Mouse (Mus musculus): ENCODE measurements at regions not wholly inside any gene's neighbourhood (a gene's known extent, or its start where the extent isn't known, plus 50 kb on each side); places are given as distances from the start of the nearest gene placed in this dataset.

DNA sequence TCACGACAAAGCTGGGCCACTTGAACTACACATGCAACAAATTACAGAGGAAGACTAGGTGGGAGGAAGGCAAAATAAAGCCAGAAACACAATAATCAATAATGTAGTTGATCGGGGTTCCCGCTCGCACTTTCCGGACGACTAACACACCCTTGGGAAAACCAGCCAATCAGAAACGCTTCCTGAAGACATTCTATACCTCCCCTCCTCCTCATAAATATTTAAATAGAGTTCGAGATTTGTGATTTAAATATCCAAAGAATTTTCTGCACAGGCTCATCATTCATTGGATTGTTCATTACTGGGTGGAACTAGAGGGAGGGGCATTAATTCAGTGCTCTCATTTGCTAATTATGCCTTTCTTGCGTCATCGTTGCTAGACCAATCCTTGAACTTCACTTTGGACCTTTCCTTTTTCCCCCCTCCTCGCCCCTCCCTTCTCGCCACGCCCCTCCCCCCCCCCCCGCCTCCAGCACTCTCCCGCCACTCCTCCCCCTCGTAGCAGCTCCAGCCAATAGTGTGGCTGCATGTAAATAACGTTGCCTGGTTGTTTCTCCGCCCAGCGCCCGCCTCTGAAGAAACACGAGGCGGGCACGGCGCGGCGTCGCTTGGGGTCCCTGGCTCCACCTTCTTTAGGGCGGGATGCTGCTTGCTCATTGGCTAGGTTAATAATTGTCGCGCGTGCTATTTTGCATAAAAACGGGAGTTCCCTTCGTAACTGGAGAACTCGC, 254.2 kb upstream of the Nfe2l3 start:
- DNase-seq (ENCODE audit: low spot score in 2 of 2): peak; percentile 66 to 89

DNA sequence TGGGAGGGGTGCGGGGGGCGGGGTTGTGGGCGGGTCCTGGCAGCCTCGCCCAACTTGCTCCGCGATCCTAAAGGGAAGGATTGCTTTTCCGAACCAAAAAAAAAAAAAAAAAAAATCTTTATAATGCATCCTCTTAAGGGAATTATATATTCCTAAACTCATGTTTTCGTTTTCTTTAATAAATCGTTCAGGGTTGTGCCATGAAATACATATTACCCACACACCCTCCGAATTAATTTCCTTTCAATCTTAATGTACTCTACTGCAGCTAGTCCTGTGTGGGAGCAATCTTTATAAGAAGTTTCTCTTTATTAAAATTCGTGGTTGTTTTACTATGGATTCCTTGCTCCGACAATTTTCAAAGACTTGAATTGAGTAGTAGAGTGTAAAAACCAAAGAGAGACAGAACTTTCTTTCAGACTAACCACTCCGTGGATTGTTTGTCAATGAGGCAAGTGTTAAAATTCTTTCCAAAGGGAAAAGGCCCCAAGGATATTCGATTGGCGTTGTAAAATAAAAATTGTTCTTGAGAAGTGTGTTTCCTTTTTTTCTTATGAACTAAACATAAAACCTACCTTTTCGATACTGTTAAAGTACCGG, 253.6 kb upstream of the Nfe2l3 start:
- no peak for DNase-seq (ENCODE audit: low spot score in 2 of 2)

DNA sequence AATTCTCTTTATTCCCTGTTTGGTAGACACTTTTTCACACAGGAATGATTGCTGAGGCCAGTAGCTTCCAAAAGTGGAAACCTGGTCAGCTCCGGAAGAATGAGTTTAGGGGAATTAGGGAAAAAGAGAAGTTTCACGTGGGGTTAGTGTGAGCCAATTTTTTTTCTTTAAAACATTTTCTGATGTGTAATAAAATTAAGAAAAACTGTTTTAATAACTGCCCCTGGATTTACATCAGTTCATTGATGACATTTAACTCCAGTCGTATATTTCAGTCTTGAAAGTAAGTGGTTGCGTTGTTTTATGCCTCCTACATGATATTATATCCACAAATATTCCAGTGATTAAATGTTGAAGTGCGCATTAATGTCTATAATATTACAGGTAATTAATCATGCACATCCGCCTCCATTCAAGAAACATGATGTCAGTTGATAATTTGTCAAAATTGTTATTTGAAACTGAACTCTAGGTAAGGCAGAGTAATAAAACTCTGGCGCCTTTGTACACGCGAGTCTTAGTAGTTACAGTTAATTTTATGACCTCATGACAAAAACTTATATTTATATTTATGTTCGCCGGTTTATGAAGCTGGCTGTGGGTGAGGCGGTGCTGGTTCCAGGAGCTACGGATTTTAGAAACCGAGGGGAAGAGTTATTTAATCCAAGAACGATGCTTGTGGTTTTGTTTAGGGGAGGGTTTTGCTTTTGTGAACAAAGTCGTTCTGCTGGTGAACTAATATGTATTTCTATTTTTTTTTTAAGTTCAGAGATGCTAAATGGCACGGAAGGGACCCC, 252.5 kb upstream of the Nfe2l3 start:
- DNase-seq (ENCODE audit: low spot score in 2 of 2): no peak

DNA sequence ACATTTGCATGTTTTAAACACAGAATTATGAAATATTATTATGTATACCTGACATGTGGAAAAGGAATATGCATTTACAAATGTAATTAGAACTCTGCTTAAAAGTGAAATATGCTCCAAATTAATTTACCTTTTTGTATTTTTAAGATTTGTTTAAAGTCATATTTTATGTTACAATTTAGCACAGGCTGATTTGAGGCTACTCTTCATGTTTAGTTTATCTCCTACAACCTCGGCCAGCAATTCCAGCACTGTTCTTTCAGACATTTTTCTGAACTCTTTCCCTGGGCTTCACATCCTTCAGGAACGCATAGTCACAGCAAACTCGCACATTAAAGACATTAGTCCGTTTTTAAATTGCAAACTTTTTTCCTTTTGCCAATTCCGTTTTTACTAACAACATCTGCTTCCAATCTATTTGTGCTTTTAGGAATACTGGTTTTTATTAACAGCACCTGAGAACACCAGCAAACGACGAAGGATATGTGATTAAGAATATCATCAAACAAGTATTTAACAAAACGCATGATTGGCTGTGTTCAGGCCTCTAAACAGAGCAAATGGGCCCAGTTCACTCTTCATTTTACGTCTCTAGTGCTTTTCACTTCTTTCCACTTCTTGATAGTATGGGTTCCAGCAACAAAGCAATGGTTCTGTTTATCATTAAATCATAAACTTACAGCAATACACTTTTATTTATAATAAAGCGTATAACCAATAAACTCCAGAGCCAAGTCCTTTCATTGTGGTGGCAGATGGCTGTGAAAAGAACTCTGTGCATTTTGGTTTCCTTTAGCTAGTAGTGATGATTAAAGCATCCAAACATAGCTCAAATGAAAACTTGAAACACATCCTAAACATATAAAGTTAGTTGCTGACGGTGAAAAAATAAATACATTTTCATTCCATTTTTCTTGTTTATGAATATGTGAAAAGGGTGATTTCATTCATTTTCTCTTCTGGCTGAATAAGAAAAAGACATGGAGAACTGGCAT, 251.3 kb upstream of the Nfe2l3 start:
- DNase-seq (ENCODE audit: low spot score in 2 of 2): no peak

DNA sequence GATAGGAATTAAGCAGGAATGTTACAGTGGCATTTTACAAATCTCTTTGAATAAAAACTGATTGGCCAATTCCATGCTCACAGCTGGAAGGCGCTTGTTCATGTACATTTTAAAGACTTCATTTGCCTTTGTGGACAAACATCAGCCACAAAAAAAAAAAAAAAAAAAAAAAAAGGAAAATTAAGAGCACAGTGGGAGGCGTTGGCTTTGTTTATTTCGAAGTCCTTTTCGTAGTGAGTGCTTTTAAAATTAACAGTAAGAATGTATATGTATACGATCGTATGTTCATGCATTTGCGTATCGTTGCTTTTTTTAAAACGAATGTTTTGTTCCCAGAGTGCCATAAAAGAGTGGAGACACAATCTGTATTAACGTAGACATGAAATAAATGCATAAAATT, 250.6 kb upstream of the Nfe2l3 start:
- no peak for DNase-seq (ENCODE audit: low spot score in 2 of 2)

DNA sequence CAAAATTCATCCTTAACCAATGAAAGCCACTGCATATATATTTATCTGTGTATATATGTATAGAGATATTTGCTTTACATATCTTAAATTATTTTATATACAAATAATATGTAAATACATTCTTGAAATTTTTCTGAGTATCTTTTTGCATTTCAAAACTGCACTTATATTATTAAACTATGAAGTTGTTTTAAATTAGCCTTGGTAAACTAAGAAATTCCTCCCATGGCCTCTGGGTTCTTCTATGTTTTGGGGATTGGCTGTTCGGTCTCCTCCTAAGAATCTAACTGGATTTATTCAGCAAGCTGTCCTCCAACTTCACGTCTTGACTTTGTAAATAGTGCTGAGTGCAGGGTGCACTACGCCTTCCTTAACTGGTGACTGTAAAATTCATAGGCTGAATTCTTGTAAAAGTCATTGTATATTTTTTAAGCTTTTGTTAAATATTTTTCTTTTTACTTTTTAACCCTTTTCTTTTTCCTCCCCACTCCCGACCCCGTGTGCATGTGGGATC, 249.6 kb upstream of the Nfe2l3 start:
- no peak for DNase-seq (ENCODE audit: low spot score in 2 of 2)

DNA sequence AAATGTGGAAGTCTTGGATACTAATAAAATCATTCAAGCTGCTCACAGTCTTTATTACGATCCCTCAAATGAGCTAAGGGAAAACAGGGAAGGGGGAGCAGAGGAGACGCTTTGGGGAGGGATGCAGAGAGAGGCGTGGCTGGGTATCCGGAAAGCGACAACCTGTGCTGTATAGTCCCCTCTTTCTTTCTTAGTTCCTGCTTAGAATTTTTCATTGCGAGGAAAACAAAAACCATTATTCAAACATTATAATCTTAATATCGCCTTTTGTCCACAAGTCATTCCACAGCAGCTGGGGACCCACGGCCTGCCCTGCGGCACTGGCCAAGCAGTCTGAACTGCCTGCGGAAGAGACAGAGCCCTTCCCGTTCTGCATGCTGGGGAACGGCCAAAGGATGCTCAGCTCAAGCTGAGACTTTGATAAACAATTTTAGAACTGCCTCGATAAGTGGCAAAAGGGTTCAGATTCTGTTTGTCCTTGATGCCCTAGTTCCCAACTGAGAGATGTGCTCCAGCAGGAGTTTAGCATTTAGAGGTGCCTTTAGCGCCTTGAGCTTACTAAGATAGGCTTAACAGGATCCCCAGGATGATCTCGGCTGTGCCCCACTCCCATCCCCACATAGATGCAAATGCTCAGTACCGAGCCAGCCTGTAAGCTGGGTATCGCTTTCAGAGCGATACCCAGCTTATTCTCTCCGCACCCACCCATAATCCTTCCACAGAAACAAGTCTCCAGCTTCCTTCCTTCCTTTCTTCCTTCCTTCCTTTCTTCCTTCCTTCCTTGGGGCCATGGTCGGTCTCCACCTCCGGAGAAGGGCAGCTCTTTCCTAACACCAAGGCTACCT, 248.7 kb upstream of the Nfe2l3 start:
- DNase-seq (ENCODE audit: low spot score in 2 of 2): no peak

DNA sequence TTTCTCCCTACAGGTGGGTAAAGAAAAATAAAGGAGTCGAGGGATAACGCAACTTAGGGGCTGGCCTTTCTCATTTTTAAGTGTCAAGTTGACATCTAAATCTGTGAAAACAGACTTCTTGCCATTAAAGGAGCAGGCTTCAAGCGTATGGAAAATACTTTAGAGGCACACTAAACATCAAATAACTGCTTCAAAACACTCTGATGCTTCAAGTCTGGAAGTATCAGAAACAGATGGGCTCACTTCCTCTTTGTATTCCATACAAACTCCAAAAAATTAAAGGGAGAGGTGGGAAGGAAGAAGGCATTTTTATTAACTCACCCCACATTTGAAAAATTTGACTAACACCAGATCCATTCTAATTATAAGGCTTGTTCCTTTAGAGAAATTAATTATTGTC, 248.0 kb upstream of the Nfe2l3 start:
- DNase-seq (ENCODE audit: low spot score in 2 of 2): no peak

DNA sequence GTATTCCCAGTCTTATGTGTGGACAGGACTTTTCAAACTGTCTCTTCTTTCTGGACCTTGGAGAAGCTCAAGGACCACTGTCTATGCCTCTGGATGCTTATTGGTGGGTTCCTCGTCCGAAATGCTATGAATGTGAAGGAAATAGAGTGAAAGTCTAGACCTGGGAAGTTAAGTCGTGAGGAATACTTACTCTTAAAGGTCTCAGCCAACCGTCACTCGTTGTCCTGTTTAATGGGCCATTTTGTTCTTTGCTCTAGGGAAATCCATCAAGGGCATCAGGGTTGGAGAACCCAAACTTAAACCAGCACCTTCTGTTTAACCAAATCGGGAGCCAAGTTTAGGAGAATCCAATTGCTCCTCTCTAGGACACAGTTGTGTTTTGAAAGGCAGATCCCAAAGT, 247.3 kb upstream of the Nfe2l3 start:
- DNase-seq (ENCODE audit: low spot score in 2 of 2): no peak

DNA sequence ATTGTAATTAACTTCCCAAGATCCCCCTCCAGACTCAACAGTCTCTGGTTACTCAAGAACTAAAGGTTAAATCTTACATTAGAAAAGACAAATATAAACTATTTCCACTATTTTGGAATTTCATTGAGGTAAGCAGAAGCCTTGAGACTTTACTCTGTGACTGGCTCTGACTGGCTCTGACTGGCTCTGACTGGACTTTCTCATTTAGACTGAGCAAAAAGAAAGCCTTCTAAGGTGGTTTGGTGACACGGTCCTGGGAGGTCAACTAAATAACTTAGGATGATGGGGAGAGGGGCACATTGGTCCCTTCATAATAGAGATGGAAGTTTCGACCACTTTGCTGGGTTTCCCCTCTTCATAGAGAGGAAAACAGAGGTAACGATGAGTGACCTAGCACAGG, 243.3 kb upstream of the Nfe2l3 start:
- DNase-seq (ENCODE audit: low spot score in 2 of 2): no peak

DNA sequence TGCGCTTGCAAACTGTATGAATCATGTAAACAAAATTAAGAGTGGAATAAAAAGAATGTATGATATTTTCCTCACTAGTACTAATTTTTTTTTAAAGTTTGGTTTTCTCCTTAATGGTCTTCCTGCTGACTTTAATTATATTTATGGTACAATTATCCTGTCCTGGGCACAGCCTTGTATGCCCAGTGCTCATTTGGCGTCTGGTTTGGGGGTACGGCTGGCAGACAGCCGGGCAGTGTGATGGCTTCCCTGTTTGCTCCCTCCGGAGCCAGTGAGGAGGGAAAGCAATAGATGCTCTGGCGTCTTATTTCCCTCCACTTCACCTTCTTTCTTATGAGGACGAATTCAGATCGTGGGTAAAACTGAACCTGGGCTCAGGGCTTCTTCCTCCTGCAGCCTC, 239.6 kb upstream of the Nfe2l3 start:
- DNase-seq (ENCODE audit: low spot score in 2 of 2): no peak

DNA sequence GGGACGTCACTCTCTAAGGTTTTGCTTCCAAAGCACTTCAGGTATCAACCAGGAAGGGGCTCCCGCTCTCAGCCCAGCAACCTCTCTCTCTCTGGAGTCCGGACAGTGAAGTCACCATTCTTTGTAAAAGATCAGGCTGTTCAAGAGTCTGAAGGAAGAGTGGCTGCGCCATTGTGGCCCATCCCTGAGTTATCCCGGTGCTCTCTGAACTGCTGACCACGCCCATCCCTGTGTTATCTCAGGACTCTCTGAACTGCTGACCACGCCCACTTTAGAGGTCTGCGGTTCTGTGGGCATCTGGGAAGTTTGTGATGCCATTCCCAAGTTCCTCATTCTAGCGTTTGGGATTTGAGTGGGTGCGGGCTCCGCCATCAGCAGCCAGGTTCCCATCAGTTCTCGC, 239.1 kb upstream of the Nfe2l3 start:
- DNase-seq (ENCODE audit: low spot score in 2 of 2): no peak

DNA sequence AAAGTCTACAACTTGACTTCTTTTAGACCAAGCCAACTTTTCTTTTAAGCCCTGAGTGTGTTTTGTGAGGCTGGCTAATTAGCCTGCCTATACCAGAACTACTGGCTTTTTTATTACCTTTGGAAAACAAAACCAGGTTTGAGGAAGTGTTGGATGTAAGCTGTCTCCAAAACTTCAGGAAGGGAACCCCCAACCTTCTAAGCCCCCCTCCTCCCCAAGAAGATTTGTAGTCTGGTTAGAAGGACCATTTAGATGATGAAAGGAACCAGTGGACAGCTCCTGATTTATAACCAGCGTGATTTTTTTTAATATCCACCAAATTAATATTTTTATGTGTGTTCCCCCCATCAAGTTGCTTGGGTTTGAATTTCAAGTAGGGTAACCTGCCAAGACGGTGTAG, 236.1 kb upstream of the Nfe2l3 start:
- no peak for DNase-seq (ENCODE audit: low spot score in 2 of 2)

DNA sequence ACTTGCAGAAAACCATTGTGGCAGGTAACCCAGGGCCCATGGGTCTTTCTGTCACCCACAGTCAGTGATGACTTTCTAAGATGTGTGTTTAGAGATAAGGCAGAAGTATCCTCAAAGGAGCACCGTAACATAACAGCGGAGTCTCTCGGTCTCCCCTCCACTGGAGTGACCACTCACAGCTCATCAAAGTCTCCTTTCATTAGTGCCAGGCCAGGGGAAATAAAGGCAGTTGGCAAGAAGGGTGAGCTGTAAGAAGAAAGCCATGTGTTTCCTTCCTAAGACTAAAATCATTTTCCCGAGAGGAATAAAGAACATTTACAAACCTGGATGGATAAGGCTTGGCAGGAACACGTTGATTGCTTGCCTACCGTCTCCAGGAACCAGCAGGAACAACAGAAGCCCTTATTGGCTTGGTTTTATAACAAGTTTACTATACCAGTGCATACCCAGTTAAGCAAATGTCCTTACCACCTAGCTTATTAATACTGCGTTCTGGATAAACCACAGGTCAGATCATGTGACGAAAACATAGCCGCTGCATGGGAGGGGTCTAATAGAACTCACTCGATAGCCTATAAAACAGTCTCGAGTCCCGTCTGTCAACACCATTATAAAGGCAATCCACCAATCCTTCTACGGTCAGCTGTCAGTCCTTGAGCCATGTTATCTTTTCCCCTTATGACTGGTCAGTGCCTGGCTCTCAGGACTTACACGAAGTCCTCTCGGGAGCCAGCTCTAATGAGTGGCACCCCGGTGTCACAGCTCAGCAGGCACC, 235.3 kb upstream of the Nfe2l3 start:
- DNase-seq (ENCODE audit: low spot score in 2 of 2): no peak

DNA sequence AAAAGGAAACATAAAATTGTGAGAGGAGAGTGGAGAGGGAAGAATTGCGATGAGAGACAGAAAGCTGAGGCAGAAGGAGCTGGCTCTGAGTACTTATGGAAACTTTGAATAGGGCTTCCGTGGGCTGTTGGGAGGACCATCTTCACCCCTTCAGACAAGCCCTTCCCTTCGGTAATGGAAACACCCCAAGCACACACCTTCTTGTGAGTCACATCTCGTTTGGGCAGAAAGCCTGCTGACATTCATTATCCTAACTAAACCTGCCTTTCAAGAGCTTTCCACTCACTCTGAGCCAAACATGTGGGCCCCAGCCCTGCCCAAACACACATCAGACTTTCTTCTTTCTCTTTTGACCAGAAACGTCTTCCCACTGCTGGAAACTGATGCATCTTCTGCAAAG, 232.3 kb upstream of the Nfe2l3 start:
- DNase-seq (ENCODE audit: low spot score in 2 of 2): no peak

DNA sequence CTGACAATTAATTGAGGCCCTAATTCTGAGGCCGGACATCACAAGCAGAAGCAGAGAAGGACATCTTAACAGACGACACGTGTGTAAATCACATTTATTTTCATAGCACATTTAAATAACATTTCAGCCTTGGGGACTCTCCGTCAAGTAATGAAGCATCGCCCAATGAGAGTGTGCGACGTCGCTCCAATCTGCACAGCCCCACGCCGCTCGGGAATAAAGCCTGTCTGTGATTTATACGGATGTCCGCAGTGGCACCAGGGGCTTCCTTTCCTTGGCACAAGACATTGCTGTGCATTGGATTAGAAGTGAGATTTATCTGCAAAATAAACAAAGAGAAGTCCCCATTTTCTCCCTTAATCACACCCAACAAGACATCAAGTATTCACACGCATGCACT, 231.6 kb upstream of the Nfe2l3 start:
- no peak for DNase-seq (ENCODE audit: low spot score in 2 of 2)

DNA sequence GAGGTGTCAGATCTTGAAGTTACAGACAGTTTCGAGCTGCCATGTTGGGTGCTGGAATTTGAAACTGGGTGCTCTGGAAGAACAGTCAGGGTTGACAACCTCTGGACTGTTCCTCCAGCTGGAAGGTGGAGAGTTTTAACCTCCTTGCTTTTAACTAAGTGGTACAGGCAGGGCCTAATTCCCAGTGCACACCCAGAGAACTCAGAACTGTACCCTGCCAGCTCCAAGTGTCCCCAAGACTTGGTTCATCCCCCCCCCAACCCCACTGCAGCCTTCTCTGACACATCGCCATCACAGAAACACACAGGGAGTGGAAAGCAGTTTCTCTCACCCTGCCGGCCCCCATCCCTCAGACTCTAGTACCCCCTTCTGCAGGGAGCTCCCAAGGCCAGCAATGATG, 228.2 kb upstream of the Nfe2l3 start:
- no peak for DNase-seq (ENCODE audit: low spot score in 2 of 2)

DNA sequence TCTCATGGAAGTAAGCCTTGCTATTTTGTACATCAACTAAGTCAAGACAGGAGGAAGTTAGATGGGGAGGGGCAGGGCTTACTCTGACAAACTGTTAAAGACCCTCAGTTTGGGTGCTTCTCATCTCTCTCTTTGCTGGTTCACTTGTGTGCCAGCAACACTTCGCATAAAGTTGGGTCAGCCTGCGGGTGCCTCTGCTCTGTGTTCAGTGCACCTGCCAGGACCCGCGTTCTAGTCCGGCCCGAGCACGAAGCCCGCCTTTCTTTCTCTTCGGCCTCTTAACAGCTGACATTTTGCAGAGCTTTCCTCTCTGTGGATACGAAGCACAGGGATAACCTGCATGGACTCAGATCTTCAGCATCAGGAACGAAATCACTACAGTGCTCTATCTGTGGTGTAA, 227.1 kb upstream of the Nfe2l3 start:
- DNase-seq (ENCODE audit: low spot score in 2 of 2): no peak
